Mouse (Mus musculus): Measurements from ENCODE around the gene Zscan5b. TPM values are rescaled to one million over a fixed set of nuclear protein-coding genes. Genes with fewer than 3 reads are reported as not detected.

Zscan5b gene
- polyA plus RNA-seq, 1 experiment from 2014 or later: not detected

GRCm38 (mm10) chr7:6286921-6287531 is 64.9 kb downstream of the Zscan5b start:
- Histone ChIP-seq H3K36me3 (replicated peaks) (no peaks in the 10 kb centered on the region), H3K4me1 (peaks cover 18% of the 10 kb centered on the region), H3K27me3 (replicated peaks; ENCODE audit: low read depth, poor library complexity, severe bottlenecking) (no peaks in the 10 kb centered on the region), H3K4me3 (peak overlapping the region; percentile 66), H3K9me3 (no peaks in the 10 kb centered on the region), H3K27ac (replicated peaks) (peak overlapping the region; percentile 82)
- 36% methylated on average over 15 of the region's 15 CpGs for WGBS
- peak; percentile 14 for DNase-seq (ENCODE audit: low spot score)

Other genes with a start within 250 kb of the Zscan5b start
- gene Vmn1r65, start 211.3 kb upstream of the Zscan5b start, polyA plus RNA-seq (2016; fragmentation: Nextera tagmentation; extraction: Ambion mirVana): not detected in 2 replicates
- 0.05 TPM in 1 of 2 replicates, not detected in the other for gene Nlrp4c, start 177.1 kb upstream of the Zscan5b start, polyA plus RNA-seq (2016; fragmentation: Nextera tagmentation; extraction: Ambion mirVana)
- gene Zfp787, start 66.3 kb upstream of the Zscan5b start, polyA plus RNA-seq (2016; fragmentation: Nextera tagmentation; extraction: Ambion mirVana): 23.5 and 26.1 TPM in 2 replicates
- 85.1 and 86.3 TPM in 2 replicates for gene Zfp444, start 50.1 kb upstream of the Zscan5b start, polyA plus RNA-seq (2016; fragmentation: Nextera tagmentation; extraction: Ambion mirVana)
- gene Galp, start 25.2 kb upstream of the Zscan5b start, polyA plus RNA-seq (2016; fragmentation: Nextera tagmentation; extraction: Ambion mirVana): not detected in 2 replicates
- gene Epp13, start 30.4 kb downstream of the Zscan5b start, polyA plus RNA-seq (2016; fragmentation: Nextera tagmentation; extraction: Ambion mirVana): not detected in 2 replicates
- 6.0 and 6.6 TPM in 2 replicates for gene Zfp667, start 64.3 kb downstream of the Zscan5b start, polyA plus RNA-seq (2016; fragmentation: Nextera tagmentation; extraction: Ambion mirVana)
- gene Zfp583, start 109.0 kb downstream of the Zscan5b start, polyA plus RNA-seq (2016; fragmentation: Nextera tagmentation; extraction: Ambion mirVana): 7.1 and 7.6 TPM in 2 replicates
- gene Gm3854, start 121.5 kb downstream of the Zscan5b start, polyA plus RNA-seq (2016; fragmentation: Nextera tagmentation; extraction: Ambion mirVana): 2.3 and 3.1 TPM in 2 replicates
- gene Zfp78, start 141.0 kb downstream of the Zscan5b start, polyA plus RNA-seq (2016; fragmentation: Nextera tagmentation; extraction: Ambion mirVana): 0.88 and 1.3 TPM in 2 replicates
- 9.5 and 10.8 TPM in 2 replicates for gene Zfp28, start 161.0 kb downstream of the Zscan5b start, polyA plus RNA-seq (2016; fragmentation: Nextera tagmentation; extraction: Ambion mirVana)
- 0.40 and 0.42 TPM in 2 replicates for gene Smim17, start 176.4 kb downstream of the Zscan5b start, polyA plus RNA-seq (2016; fragmentation: Nextera tagmentation; extraction: Ambion mirVana)
- not detected in 2 replicates for gene Gm20715, start 188.0 kb downstream of the Zscan5b start, polyA plus RNA-seq (2016; fragmentation: Nextera tagmentation; extraction: Ambion mirVana)
- gene Olfr1344, start 216.4 kb downstream of the Zscan5b start, polyA plus RNA-seq (2016; fragmentation: Nextera tagmentation; extraction: Ambion mirVana): not detected in 2 replicates
- gene Olfr1336, start 233.9 kb downstream of the Zscan5b start, polyA plus RNA-seq (2016; fragmentation: Nextera tagmentation; extraction: Ambion mirVana): not detected in 2 replicates
- not detected in 2 replicates for gene Olfr1346, start 244.8 kb downstream of the Zscan5b start, polyA plus RNA-seq (2016; fragmentation: Nextera tagmentation; extraction: Ambion mirVana)

Data from embryonic facial prominence, embryonic 10.5 days (tissue).